Mouse (Mus musculus): ENCODE data around the gene Ubr1.
"Not testable (repeated sequence)": the region's sequence is repeated elsewhere in the genome, so short reads cannot be mapped to it uniquely, and the experiment has no call there.

The Ubr1 gene

GRCm38 (mm10) chr2:120970559-120971080 is at the start of gene Ubr1:
Gene Ubr1, minus strand, starts transcription at chr2:120970715.
- CTCF ChIA-PET: interaction anchor here (0.6 kb wide), 1 partner anchor 1269 kb away, joined by 3 read pairs; no protein-coding TSS in a partner anchor

- CTCF ChIA-PET: no interaction called here
These were observed 46.6 kb upstream of the Ubr1 start for GRCm38 (mm10) chr2:121017151-121017550.

- CTCF ChIA-PET: no interaction called here
These were observed 45.7 kb upstream of the Ubr1 start for GRCm38 (mm10) chr2:121016226-121016625.

- CTCF ChIA-PET: no interaction called here
These were observed 45.0 kb upstream of the Ubr1 start for GRCm38 (mm10) chr2:121015507-121015906.

- CTCF ChIA-PET: no interaction called here
These were observed 42.2 kb upstream of the Ubr1 start for GRCm38 (mm10) chr2:121012676-121013075.

- CTCF ChIA-PET: no interaction called here
These were observed 38.7 kb upstream of the Ubr1 start for GRCm38 (mm10) chr2:121009071-121009677.

GRCm38 (mm10) chr2:121008664-121009007 is 38.1 kb upstream of the Ubr1 start:
- CTCF ChIA-PET: no interaction called here

- CTCF ChIA-PET: interaction anchor here (0.5 kb wide), 1 partner anchor 1374 kb away, joined by 4 read pairs; no protein-coding TSS in a partner anchor
These were observed 37.6 kb upstream of the Ubr1 start, which contains the start of gene Ccndbp1 for GRCm38 (mm10) chr2:121007925-121008663. Gene Ccndbp1, plus strand, starts transcription at chr2:121008403.

- CTCF ChIA-PET: no interaction called here
These were observed 36.5 kb upstream of the Ubr1 start for GRCm38 (mm10) chr2:121006986-121007385.

GRCm38 (mm10) chr2:121004018-121004811 is 33.7 kb upstream of the Ubr1 start:
- CTCF ChIA-PET: no interaction called here

GRCm38 (mm10) chr2:121003586-121003985 is 33.1 kb upstream of the Ubr1 start:
- CTCF ChIA-PET: no interaction called here

- CTCF ChIA-PET: no interaction called here
These were observed 28.3 kb upstream of the Ubr1 start for GRCm38 (mm10) chr2:120998863-120999262.

- CTCF ChIA-PET: not testable (repeated sequence)
These were observed 26.1 kb upstream of the Ubr1 start for GRCm38 (mm10) chr2:120996607-120997006.

- CTCF ChIA-PET: no interaction called here
These were observed 20.7 kb upstream of the Ubr1 start for GRCm38 (mm10) chr2:120991196-120991595.

GRCm38 (mm10) chr2:120985241-120985640 is 14.7 kb upstream of the Ubr1 start:
- CTCF ChIA-PET: no interaction called here

- CTCF ChIA-PET: no interaction called here
These were observed 13.1 kb upstream of the Ubr1 start for GRCm38 (mm10) chr2:120983611-120984010.

GRCm38 (mm10) chr2:120980861-120981260 is 10.3 kb upstream of the Ubr1 start:
- CTCF ChIA-PET: no interaction called here

- CTCF ChIA-PET: no interaction called here
These were observed 9.3 kb upstream of the Ubr1 start for GRCm38 (mm10) chr2:120979819-120980218.

- CTCF ChIA-PET: no interaction called here
These were observed 8.2 kb upstream of the Ubr1 start for GRCm38 (mm10) chr2:120978693-120979037.

- CTCF ChIA-PET: interaction anchor here (0.7 kb wide), 1 partner anchor 35 kb away, joined by 3 read pairs; no protein-coding TSS in a partner anchor
These were observed 7.6 kb upstream of the Ubr1 start for GRCm38 (mm10) chr2:120977926-120978692.
